Mouse (Mus musculus) liver, embryonic 14.5 days (tissue): ENCODE results near the gene a. TPM values are rescaled to one million over a fixed set of nuclear protein-coding genes. Genes with fewer than 3 reads are reported as not detected.
"Not testable (repeated sequence)": the region's sequence is repeated elsewhere in the genome, so short reads cannot be mapped to it uniquely, and the experiment has no call there.

ENCODE experiments used
- ATAC-seq: fragments of 200-750 bp; cut with Nextera tagmentation; 2 replicates; pipeline ENCODE4 v1.8.0; 2017; ENCODE audit warnings: moderate number of reproducible peaks, mild to moderate bottlenecking, moderate library complexity; ENCODE audit not compliant: insufficient read depth
- DNase-seq, 3 experiments: peaks; one replicate each; pipeline ENCODE4 v3.0.0-alpha.2; 2012 to 2013; ENCODE audit warnings: low read depth in 3 of 3, low spot score in 3 of 3
- H3K27ac ChIP-seq: fragments of 300-500 bp; sonication (generic); 2 replicates; pipeline ENCODE4 v1.5.1; 2014; ENCODE audit warnings: moderate library complexity, mild to moderate bottlenecking, control low read depth, inconsistent platforms
- H3K27me3 ChIP-seq: fragments of 300-500 bp; sonication (generic); 2 replicates; pipeline ENCODE4 v1.6.1; 2014; ENCODE audit warnings: mild to moderate bottlenecking, low read length, moderate library complexity; ENCODE audit not compliant: control insufficient read depth, insufficient read depth
- H3K36me3 ChIP-seq: fragments of 300-500 bp; sonication (generic); replicated peaks from 2 replicates; pipeline ENCODE4 v1.6.1; 2014; ENCODE audit warnings: low read depth; ENCODE audit not compliant: control insufficient read depth, insufficient read depth
- H3K4me1 ChIP-seq, 2 experiments: fragments of 200-500 bp in 1 of 2; fragments of 300-500 bp in 1 of 2; sonication (generic) in 1 of 2; replicated peaks; 2 replicates each; pipeline ENCODE4 v1.6.1; 2012 to 2014; ENCODE audit warnings: antibody characterized with exemption in 1 of 2, inconsistent platforms in 1 of 2, low read length in 1 of 2; ENCODE audit not compliant: control insufficient read depth in 2 of 2, insufficient read depth in 2 of 2
- H3K4me2 ChIP-seq: fragments of 300-500 bp; sonication (generic); 2 replicates; pipeline ENCODE4 v1.6.1; 2014; ENCODE audit warnings: low read depth, mild to moderate bottlenecking, control low read depth, moderate library complexity
- H3K4me3 ChIP-seq, 2 experiments: fragments of 200-500 bp in 1 of 2; fragments of 300-500 bp in 1 of 2; sonication (generic) in 1 of 2; 2 replicates each; pipeline ENCODE4 v1.5.1; 2012 to 2014; ENCODE audit warnings: low read depth in 2 of 2, low read length in 2 of 2, mild to moderate bottlenecking in 2 of 2, control low read depth in 1 of 2, inconsistent platforms in 1 of 2, moderate library complexity in 1 of 2; ENCODE audit not compliant: insufficient read depth in 1 of 2
- H3K9ac ChIP-seq: fragments of 300-500 bp; sonication (generic); replicated peaks from 2 replicates; pipeline ENCODE4 v1.6.1; 2014; ENCODE audit warnings: mild to moderate bottlenecking, control low read depth, moderate library complexity
- H3K9me3 ChIP-seq: fragments of 300-500 bp; sonication (generic); 2 replicates; pipeline ENCODE4 v1.6.1; 2016; ENCODE audit warnings: low read length, mixed read lengths; ENCODE audit not compliant: control insufficient read depth
- CTCF ChIP-seq: IDR thresholded peaks from 2 replicates; pipeline ENCODE4 v1.5.1; 2016; ENCODE audit warnings: antibody characterized with exemption, low read depth, control low read depth
- EP300 ChIP-seq: IDR thresholded peaks from 2 replicates; pipeline ENCODE4 v1.6.1; 2016; ENCODE audit warnings: antibody characterized with exemption, low read depth
- WGBS: fragments of 180-500 bp; shearing (Covaris S2); extraction: QIAGEN DNeasy Blood & Tissue Kit; methylation state at CpG from one replicate; pipeline ENCODE4 v1.1.7; 2014; ENCODE audit not compliant: insufficient replicate concordance; 5-methylcytosine and 5-hydroxymethylcytosine counted together
- polyA plus RNA-seq, 2 experiments: library from polyadenylated mRNA; depleted of rRNA in 1 of 2; stranded (reverse) in 1 of 2; unstranded in 1 of 2; fragments of >200 nt; fragmentation: Nextera tagmentation in 1 of 2; extraction: Ambion mirVana in 1 of 2; gene quantifications; 2 replicates each; pipeline versions ENCODE4 v1.2.1 to v1.2.3; 2012 to 2014

Gene a
- polyA plus RNA-seq, 2 experiments = 0.25 to 0.36 TPM

- WGBS = 40% methylated on average over 7 of the region's 7 CpGs
- Histone ChIP-seq H3K9ac (no peak overlapping the region), H3K36me3 (no peaks in the 10 kb centered on the region), H3K4me1 (no peaks in the 10 kb centered on the region), H3K4me3 (no peak overlapping the region), H3K27ac (no peak overlapping the region), H3K9me3 (no peaks in the 10 kb centered on the region), H3K4me2 (no peak overlapping the region), H3K27me3 (no peaks in the 10 kb centered on the region)
- DNase-seq (no peak), ATAC-seq (no peak)
- TF ChIP-seq EP300 = no peak
- no peak for TF ChIP-seq CTCF
Observed at GRCm38 (mm10) chr2:154949352-154949751, 158.2 kb downstream of the a start.

- Histone ChIP-seq H3K4me3 (no peak overlapping the region), H3K9ac (no peak overlapping the region), H3K27me3 (no peaks in the 10 kb centered on the region), H3K27ac (no peak overlapping the region), H3K4me1 (no peaks in the 10 kb centered on the region), H3K36me3 (no peaks in the 10 kb centered on the region), H3K4me2 (no peak overlapping the region), H3K9me3 (no peaks in the 10 kb centered on the region)
- no peak for TF ChIP-seq CTCF
- TF ChIP-seq EP300 = no peak
- WGBS = 71% methylated on average over 9 of the region's 9 CpGs
- no peak for ATAC-seq
- no peak for DNase-seq
Observed at GRCm38 (mm10) chr2:154949877-154950276, 158.7 kb downstream of the a start.

GRCm38 (mm10) chr2:154950601-154951000 is 159.4 kb downstream of the a start:
- no peaks in the 10 kb centered on the region for H3K36me3 ChIP-seq
- DNase-seq = no peak
- H3K27ac ChIP-seq = no peak overlapping the region
- 26% methylated on average over 5 of the region's 5 CpGs for WGBS
- no peak overlapping the region for H3K4me2 ChIP-seq
- H3K9me3 ChIP-seq = no peaks in the 10 kb centered on the region
- H3K27me3 ChIP-seq = no peaks in the 10 kb centered on the region
- no peak overlapping the region for H3K4me3 ChIP-seq
- H3K4me1 ChIP-seq = no peaks in the 10 kb centered on the region
- no peak overlapping the region for H3K9ac ChIP-seq
- ATAC-seq = no peak
- TF ChIP-seq EP300 (no peak), CTCF (no peak)

- DNase-seq = no peak
- Histone ChIP-seq H3K9me3 (no peaks in the 10 kb centered on the region), H3K36me3 (no peaks in the 10 kb centered on the region), H3K4me1 (no peaks in the 10 kb centered on the region), H3K9ac (no peak overlapping the region), H3K27me3 (no peaks in the 10 kb centered on the region), H3K4me2 (no peak overlapping the region), H3K4me3 (no peak overlapping the region), H3K27ac (no peak overlapping the region)
- ATAC-seq = no peak
- WGBS = 71% methylated on average over 5 of the region's 5 CpGs
- no peak for TF ChIP-seq EP300
- no peak for TF ChIP-seq CTCF
Observed at GRCm38 (mm10) chr2:154959486-154959885, 168.3 kb downstream of the a start.

- no peak overlapping the region for H3K27ac ChIP-seq
- no peak overlapping the region for H3K4me2 ChIP-seq
- no peak for TF ChIP-seq EP300
- no peak for TF ChIP-seq CTCF
- H3K4me3 ChIP-seq = no peak overlapping the region
- H3K4me1 ChIP-seq = no peaks in the 10 kb centered on the region
- 67% methylated on average over 3 of the region's 3 CpGs for WGBS
- H3K36me3 ChIP-seq = no peaks in the 10 kb centered on the region
- no peaks in the 10 kb centered on the region for H3K9me3 ChIP-seq
- no peak for DNase-seq
- H3K27me3 ChIP-seq = no peaks in the 10 kb centered on the region
- no peak for ATAC-seq
- H3K9ac ChIP-seq = no peak overlapping the region
Observed at GRCm38 (mm10) chr2:154959909-154960308, 168.7 kb downstream of the a start.

- Histone ChIP-seq H3K4me1 (no peaks in the 10 kb centered on the region), H3K9me3 (no peaks in the 10 kb centered on the region), H3K4me2 (no peak overlapping the region), H3K27ac (no peak overlapping the region), H3K9ac (no peak overlapping the region), H3K27me3 (no peaks in the 10 kb centered on the region), H3K36me3 (no peaks in the 10 kb centered on the region), H3K4me3 (no peak overlapping the region)
- DNase-seq = no peak
- 53% methylated on average over 5 of the region's 5 CpGs for WGBS
- no peak for ATAC-seq
- no peak for TF ChIP-seq EP300
- TF ChIP-seq CTCF = no peak
Observed at GRCm38 (mm10) chr2:154963176-154963575, 172.0 kb downstream of the a start.

- H3K9me3 ChIP-seq, H3K4me1 ChIP-seq, H3K4me2 ChIP-seq, DNase-seq, H3K9ac ChIP-seq, H3K27me3 ChIP-seq, H3K27ac ChIP-seq, H3K4me3 ChIP-seq, ATAC-seq, H3K36me3 ChIP-seq: not testable (repeated sequence)
- 31% methylated on average over 14 of the region's 14 CpGs for WGBS
Observed at GRCm38 (mm10) chr2:154969740-154970397, 178.7 kb downstream of the a start.
